Mouse (Mus musculus) MEL (cell line): Measurements from ENCODE around the gene Eral1. TPM values are rescaled to one million over a fixed set of nuclear protein-coding genes. Genes with fewer than 3 reads are reported as not detected.
A peak's percentile ranks its signal among the peaks of the same experiment; 100 is the strongest.

Experiments
- DNase-seq: peaks from one replicate; pipeline ENCODE4 v3.0.0; 2011; ENCODE audit warnings: low read depth, low spot score
- H3K27ac ChIP-seq: 2 replicates; pipeline ENCODE4 v1.5.1; 2012; ENCODE audit warnings: low read depth, mild to moderate bottlenecking, control low read depth, low read length, moderate library complexity; ENCODE audit not compliant: control insufficient read depth
- H3K27me3 ChIP-seq, 2 experiments: fragments of 150-350 bp in 1 of 2; sonication (generic) in 1 of 2; 2 replicates each; pipeline ENCODE4 v1.6.1; 2012; ENCODE audit warnings: low read length in 2 of 2, mild to moderate bottlenecking in 2 of 2, improper control_type of control experiment in 1 of 2, moderate library complexity in 1 of 2; ENCODE audit not compliant: insufficient read depth in 2 of 2, control insufficient read depth in 1 of 2
- H3K36me3 ChIP-seq, 2 experiments: 2 replicates each; pipeline ENCODE4 v1.6.1; 2012 to 2014; ENCODE audit warnings: low read length in 2 of 2, improper control_type of control experiment in 1 of 2, inconsistent platforms in 1 of 2, mild to moderate bottlenecking in 1 of 2; ENCODE audit not compliant: insufficient read depth in 2 of 2, control insufficient read depth in 1 of 2
- H3K4me1 ChIP-seq, 2 experiments: fragments of 150-350 bp in 1 of 2; sonication (generic) in 1 of 2; 2 replicates each; pipeline ENCODE4 v1.6.1; 2012; ENCODE audit warnings: low read length in 2 of 2, improper control_type of control experiment in 1 of 2, mild to moderate bottlenecking in 1 of 2; ENCODE audit not compliant: insufficient read depth in 2 of 2, control insufficient read depth in 1 of 2
- H3K4me3 ChIP-seq, 2 experiments: fragments of 150-350 bp in 1 of 2; sonication (generic) in 1 of 2; 2 replicates each; pipeline ENCODE4 v1.5.1; 2012; ENCODE audit warnings: low read depth in 2 of 2, low read length in 2 of 2, mild to moderate bottlenecking in 2 of 2, moderate library complexity in 2 of 2, control low read depth in 1 of 2, improper control_type of control experiment in 1 of 2; ENCODE audit not compliant: control insufficient read depth in 1 of 2, insufficient read depth in 1 of 2
- H3K79me2 ChIP-seq: 2 replicates; pipeline ENCODE4 v1.6.1; 2012; ENCODE audit warnings: mild to moderate bottlenecking, low read length, moderate library complexity; ENCODE audit not compliant: control insufficient read depth, poor library complexity, insufficient read depth
- H3K9ac ChIP-seq: 2 replicates; pipeline ENCODE4 v1.6.1; 2012; ENCODE audit warnings: low read depth, mild to moderate bottlenecking, control low read depth, low read length, moderate library complexity; ENCODE audit not compliant: control insufficient read depth, poor library complexity, severe bottlenecking
- H3K9me3 ChIP-seq: fragments of 150-350 bp; sonication (generic); replicated peaks from 2 replicates; pipeline ENCODE4 v1.6.1; 2012; ENCODE audit warnings: mild to moderate bottlenecking, low read length, improper control_type of control experiment, moderate library complexity; ENCODE audit not compliant: insufficient read depth
- BHLHE40 ChIP-seq: IDR thresholded peaks from 2 replicates; pipeline ENCODE4 v1.6.1; 2012; ENCODE audit warnings: low read depth, mild to moderate bottlenecking, inconsistent platforms, low read length, improper control_type of control experiment, borderline replicate concordance
- CHD1 ChIP-seq: IDR thresholded peaks from 2 replicates; pipeline ENCODE4 v1.6.1; 2012; ENCODE audit warnings: low read depth, mild to moderate bottlenecking, inconsistent platforms, low read length, improper control_type of control experiment
- CHD2 ChIP-seq: IDR thresholded peaks from 2 replicates; pipeline ENCODE4 v1.6.1; 2011; ENCODE audit warnings: low read length, improper control_type of control experiment
- CTCF ChIP-seq, 3 experiments: IDR thresholded peaks in 2 of 3; conservative IDR thresholded peaks in 1 of 3; 2 replicates each; pipeline ENCODE4 v1.5.1; 2011 to 2012; ENCODE audit warnings: low read length in 3 of 3, low read depth in 2 of 3, mild to moderate bottlenecking in 2 of 3, improper control_type of control experiment in 1 of 3, inconsistent platforms in 1 of 3, mixed read lengths in 1 of 3, moderate library complexity in 1 of 3; ENCODE audit not compliant: control insufficient read depth in 1 of 3, insufficient read depth in 1 of 3, poor library complexity in 1 of 3, severe bottlenecking in 1 of 3
- E2F4 ChIP-seq: IDR thresholded peaks from 2 replicates; pipeline ENCODE4 v1.6.1; 2011; ENCODE audit warnings: low read depth, low read length, improper control_type of control experiment, borderline replicate concordance
- EP300 ChIP-seq, 2 experiments: IDR thresholded peaks; 2 replicates each; pipeline ENCODE4 v1.6.1; 2011; ENCODE audit warnings: improper control_type of control experiment in 2 of 2, low read length in 2 of 2, low read depth in 1 of 2, mild to moderate bottlenecking in 1 of 2
- ETS1 ChIP-seq: IDR thresholded peaks from 2 replicates; pipeline ENCODE4 v1.6.1; 2012; ENCODE audit warnings: low read depth, mild to moderate bottlenecking, inconsistent platforms, low read length, improper control_type of control experiment, moderate library complexity
- GABPA ChIP-seq: IDR thresholded peaks from 2 replicates; pipeline ENCODE4 v1.6.1; 2012; ENCODE audit warnings: low read depth, mild to moderate bottlenecking, inconsistent platforms, low read length, improper control_type of control experiment, moderate library complexity
- GATA1 ChIP-seq: IDR thresholded peaks from 2 replicates; pipeline ENCODE4 v1.6.1; 2011; ENCODE audit warnings: low read depth, low read length, improper control_type of control experiment
- JUND ChIP-seq: IDR thresholded peaks from 2 replicates; pipeline ENCODE4 v1.6.1; 2011; ENCODE audit warnings: low read depth, mild to moderate bottlenecking, improper control_type of control experiment, low read length
- MAFK ChIP-seq: IDR thresholded peaks from 2 replicates; pipeline ENCODE4 v1.6.1; 2011; ENCODE audit warnings: low read depth, mild to moderate bottlenecking, low read length, improper control_type of control experiment, borderline replicate concordance
- MAX ChIP-seq: IDR thresholded peaks from 2 replicates; pipeline ENCODE4 v1.6.1; 2011; ENCODE audit warnings: low read length, improper control_type of control experiment
- MAZ ChIP-seq: IDR thresholded peaks from 2 replicates; pipeline ENCODE4 v1.6.1; 2012; ENCODE audit warnings: low read depth, mild to moderate bottlenecking, inconsistent platforms, low read length, improper control_type of control experiment
- MEF2A ChIP-seq: IDR thresholded peaks from 2 replicates; pipeline ENCODE4 v1.6.1; 2014; ENCODE audit warnings: low read depth, mild to moderate bottlenecking, inconsistent platforms, low read length, improper control_type of control experiment; ENCODE audit not compliant: poor library complexity, insufficient replicate concordance, severe bottlenecking; ENCODE audit errors: extremely low read depth
- MXI1 ChIP-seq: IDR thresholded peaks from 2 replicates; pipeline ENCODE4 v1.6.1; 2011; ENCODE audit warnings: mild to moderate bottlenecking, low read depth, low read length, improper control_type of control experiment
- MYB ChIP-seq: IDR thresholded peaks from 2 replicates; pipeline ENCODE4 v1.6.1; 2011; ENCODE audit warnings: mild to moderate bottlenecking, low read depth, low read length, improper control_type of control experiment
- MYC ChIP-seq: IDR thresholded peaks from 2 replicates; pipeline ENCODE4 v1.6.1; 2011; ENCODE audit warnings: low read depth, mild to moderate bottlenecking, low read length, improper control_type of control experiment, moderate library complexity
- NELFE ChIP-seq: IDR thresholded peaks from 2 replicates; pipeline ENCODE4 v1.6.1; 2011; ENCODE audit warnings: low read depth, low read length, improper control_type of control experiment
- NRF1 ChIP-seq: IDR thresholded peaks from 2 replicates; pipeline ENCODE4 v1.6.1; 2014; ENCODE audit warnings: low read depth, mild to moderate bottlenecking, inconsistent platforms, low read length, improper control_type of control experiment, moderate library complexity; ENCODE audit not compliant: poor library complexity, insufficient read depth, severe bottlenecking
- POLR2AphosphoS2 ChIP-seq: IDR thresholded peaks from 2 replicates; pipeline ENCODE4 v1.6.1; 2011; ENCODE audit warnings: low read length, improper control_type of control experiment
- POLR2AphosphoS5 ChIP-seq: IDR thresholded peaks from 2 replicates; pipeline ENCODE4 v1.6.1; 2012; ENCODE audit warnings: low read depth, borderline replicate concordance, mild to moderate bottlenecking, inconsistent platforms, low read length, moderate library complexity, mixed read lengths
- RAD21 ChIP-seq: IDR thresholded peaks from 2 replicates; pipeline ENCODE4 v1.6.1; 2011; ENCODE audit warnings: mild to moderate bottlenecking, low read depth, low read length, improper control_type of control experiment
- RCOR1 ChIP-seq: IDR thresholded peaks from 2 replicates; pipeline ENCODE4 v1.6.1; 2012; ENCODE audit warnings: low read depth, mild to moderate bottlenecking, inconsistent platforms, low read length, improper control_type of control experiment
- SMC3 ChIP-seq: IDR thresholded peaks from 2 replicates; pipeline ENCODE4 v1.6.1; 2011; ENCODE audit warnings: low read depth, low read length, improper control_type of control experiment
- TCF12 ChIP-seq: IDR thresholded peaks from 2 replicates; pipeline ENCODE4 v1.6.1; 2014; ENCODE audit warnings: low read depth, mild to moderate bottlenecking, inconsistent platforms, low read length, improper control_type of control experiment, moderate library complexity
- UBTF ChIP-seq: IDR thresholded peaks from 2 replicates; pipeline ENCODE4 v1.6.1; 2012; ENCODE audit warnings: low read depth, mild to moderate bottlenecking, inconsistent platforms, low read length, improper control_type of control experiment, moderate library complexity, borderline replicate concordance; ENCODE audit not compliant: insufficient read depth
- ZKSCAN1 ChIP-seq: IDR thresholded peaks from 2 replicates; pipeline ENCODE4 v1.6.1; 2012; ENCODE audit warnings: low read depth, mild to moderate bottlenecking, inconsistent platforms, low read length, improper control_type of control experiment, moderate library complexity
- ZNF384 ChIP-seq: IDR thresholded peaks from 2 replicates; pipeline ENCODE4 v1.6.1; 2012; ENCODE audit warnings: low read depth, mild to moderate bottlenecking, inconsistent platforms, low read length, improper control_type of control experiment
- polyA plus RNA-seq, 2 experiments: library from polyadenylated mRNA; stranded (reverse) in 1 of 2; unstranded in 1 of 2; fragments of >175 nt in 1 of 2; fragments of >200 nt in 1 of 2; gene quantifications; 2 replicates each; pipeline versions ENCODE4 v1.2.1 to v1.2.4; 2012; ENCODE audit warnings: low replicate concordance in 2 of 2, low read depth in 1 of 2; ENCODE audit not compliant: insufficient read length in 2 of 2, insufficient read depth in 1 of 2, missing spikeins in 1 of 2
- total RNA-seq: library from RNA; depleted of rRNA; stranded (reverse); fragments of 300-350 nt; gene quantifications from 2 replicates; pipeline ENCODE4 v1.2.3, GENCODE M21; 2012

Eral1 gene
- total and polyA plus RNA-seq, 3 experiments = 38.4 to 43.5 TPM; not detected in 1

- peaks cover 0 to 12% of the 10 kb centered on the region in 2 experiments; a peak in 3 of 4 replicates for H3K36me3 ChIP-seq
- no peak for DNase-seq
- H3K27me3 ChIP-seq = no peaks in the 10 kb centered on the region
- TF ChIP-seq ETS1 (no peak), ZKSCAN1 (no peak), RCOR1 (peak; percentile 17; the same call in 1 of the 2 replicates), TCF12 (no peak), NELFE (no peak), POLR2AphosphoS2 (no peak), EP300 (IDR thresholded peaks at IDR 0.05; ENCODE audit: low read depth in 1 of 2, low read length in 2 of 2) (no peak; a peak in 1 of 4 replicates)
- H3K9me3 ChIP-seq = no peaks in the 10 kb centered on the region
- no peak overlapping the region for H3K27ac ChIP-seq
- peaks cover 6 to 12% of the 10 kb centered on the region in 2 experiments for H3K4me1 ChIP-seq
- H3K4me3 ChIP-seq = peak overlapping the region; percentile 56 to 93
- peak overlapping the region; percentile 87 for H3K9ac ChIP-seq
- H3K79me2 ChIP-seq = peaks cover 8% of the 10 kb centered on the region; the same call in 1 of the 2 replicates
Measured at GRCm38 (mm10) chr11:78032809-78033195, 47.4 kb downstream of the Eral1 start.

- DNase-seq = peak; percentile 97
- Histone ChIP-seq H3K9ac (peak within 1 kb of the TSS; percentile 87), H3K4me1 (peaks cover 6 to 12% of the 10 kb centered on the region in 2 experiments), H3K27ac (peak within 1 kb of the TSS; percentile 54), H3K36me3 (peaks cover 0 to 12% of the 10 kb centered on the region in 2 experiments; a peak in 3 of 4 replicates), H3K79me2 (peaks cover 8% of the 10 kb centered on the region; the same call in 1 of the 2 replicates), H3K9me3 (no peaks in the 10 kb centered on the region), H3K4me3 (peak within 1 kb of the TSS; percentile 56 to 93), H3K27me3 (no peaks in the 10 kb centered on the region)
- TF ChIP-seq MYC (peak; percentile 99), CHD1 (no peak), JUND (no peak), ZKSCAN1 (no peak), BHLHE40 (peak; percentile 85), CHD2 (peak; percentile 64), EP300 (IDR thresholded peaks at IDR 0.05; ENCODE audit: low read depth in 1 of 2, low read length in 2 of 2) (peak in 1 of 2 experiments; percentile 56; a peak in 1 of 4 replicates), GATA1 (no peak), POLR2AphosphoS2 (no peak), MYB (no peak), MAFK (no peak), POLR2AphosphoS5 (no peak), MAZ (peak; percentile 60; the same call in 1 of the 2 replicates), UBTF (peak; percentile 97), MEF2A (no peak), GABPA (no peak), CTCF (IDR thresholded peaks at IDR 0.05 in 2 of 3, conservative IDR thresholded peaks at IDR 0.05 in 1 of 3; ENCODE audit: control insufficient read depth in 1 of 3, insufficient read depth in 1 of 3, low read depth in 2 of 3, low read length in 3 of 3, poor library complexity in 1 of 3, severe bottlenecking in 1 of 3) (peak in 2 of 3 experiments; percentile 62 to 100; a peak in 5 of 6 replicates), E2F4 (no peak; the same call in 1 of the 2 replicates), SMC3 (peak; percentile 55), ZNF384 (no peak), ETS1 (peak; percentile 81), MAX (peak; percentile 99), MXI1 (peak; percentile 99), NELFE (peak; percentile 76), NRF1 (peak; percentile 85), RAD21 (peak; percentile 20; the same call in 1 of the 2 replicates)
Measured at GRCm38 (mm10) chr11:78031947-78032808, 48.0 kb downstream of the Eral1 start, which contains the start of gene Dhrs13. Gene Dhrs13 (plus strand): TSS chr11:78032280.
